Mouse (Mus musculus) limb, embryonic 14.5 days (tissue): Measurements from ENCODE around the gene Gm49711. TPM values are rescaled to one million over a fixed set of nuclear protein-coding genes. Genes with fewer than 3 reads are reported as not detected.

Source experiments
- ATAC-seq: fragments of 200-750 bp; cut with Nextera tagmentation; 2 replicates; pipeline ENCODE4 v1.8.0; 2017; ENCODE audit warnings: low read depth, moderate number of reproducible peaks, moderate TSS enrichment; ENCODE audit not compliant: low FRiP score
- DNase-seq: peaks from one replicate; pipeline ENCODE4 v3.0.0-alpha.2; 2015; ENCODE audit warnings: low spot score
- H3K27ac ChIP-seq: fragments of 300-500 bp; sonication (generic); replicated peaks from 2 replicates; pipeline ENCODE4 v1.5.1; 2014; ENCODE audit warnings: low read depth, mild to moderate bottlenecking, low read length, moderate library complexity, mixed read lengths
- H3K27me3 ChIP-seq: fragments of 300-500 bp; sonication (generic); 2 replicates; pipeline ENCODE4 v1.6.1; 2014; ENCODE audit warnings: low read length, mixed read lengths; ENCODE audit not compliant: control insufficient read depth, insufficient read depth
- H3K36me3 ChIP-seq: fragments of 300-500 bp; sonication (generic); 2 replicates; pipeline ENCODE4 v1.6.1; 2014; ENCODE audit warnings: mild to moderate bottlenecking, low read length, moderate library complexity, mixed read lengths; ENCODE audit not compliant: control insufficient read depth, insufficient read depth
- H3K4me1 ChIP-seq: fragments of 300-500 bp; sonication (generic); 2 replicates; pipeline ENCODE4 v1.6.1; 2014; ENCODE audit warnings: antibody characterized with exemption, low read length, mixed read lengths; ENCODE audit not compliant: control insufficient read depth, insufficient read depth
- H3K4me2 ChIP-seq: fragments of 300-500 bp; sonication (generic); replicated peaks from 2 replicates; pipeline ENCODE4 v1.6.1; 2014; ENCODE audit warnings: low read depth, mild to moderate bottlenecking, low read length, moderate library complexity; ENCODE audit not compliant: severe bottlenecking
- H3K4me3 ChIP-seq: fragments of 300-500 bp; sonication (generic); replicated peaks from 2 replicates; pipeline ENCODE4 v1.5.1; 2014; ENCODE audit warnings: low read length
- H3K9ac ChIP-seq: fragments of 300-500 bp; sonication (generic); 2 replicates; pipeline ENCODE4 v1.6.1; 2014; ENCODE audit warnings: mild to moderate bottlenecking, low read depth, low read length, moderate library complexity; ENCODE audit not compliant: severe bottlenecking
- H3K9me3 ChIP-seq: fragments of 300-500 bp; sonication (generic); 2 replicates; pipeline ENCODE4 v1.6.1; 2016; ENCODE audit warnings: low read length; ENCODE audit not compliant: control insufficient read depth
- POLR2A ChIP-seq: fragments of 200-500 bp; IDR thresholded peaks from 2 replicates; pipeline ENCODE4 v1.8.0; 2012; ENCODE audit warnings: inconsistent platforms, mild to moderate bottlenecking, moderate library complexity, borderline replicate concordance; ENCODE audit not compliant: insufficient read depth, insufficient read length; ENCODE audit errors: extremely low read depth
- WGBS: fragments of 180-500 bp; shearing (Covaris S2); extraction: QIAGEN DNeasy Blood & Tissue Kit; methylation state at CpG from one replicate; pipeline ENCODE4 v1.1.7; 2014; 5-methylcytosine and 5-hydroxymethylcytosine counted together
- polyA plus RNA-seq, 2 experiments: library from polyadenylated mRNA; depleted of rRNA in 1 of 2; stranded (reverse) in 1 of 2; unstranded in 1 of 2; fragments of >200 nt; fragmentation: Nextera tagmentation in 1 of 2; extraction: Ambion mirVana in 1 of 2; gene quantifications; 2 replicates each; pipeline versions ENCODE4 v1.2.1 to v1.2.3; 2012 to 2014

The Gm49711 gene
- polyA plus RNA-seq, 2 experiments = 0.24 TPM; not detected in 1

DNA sequence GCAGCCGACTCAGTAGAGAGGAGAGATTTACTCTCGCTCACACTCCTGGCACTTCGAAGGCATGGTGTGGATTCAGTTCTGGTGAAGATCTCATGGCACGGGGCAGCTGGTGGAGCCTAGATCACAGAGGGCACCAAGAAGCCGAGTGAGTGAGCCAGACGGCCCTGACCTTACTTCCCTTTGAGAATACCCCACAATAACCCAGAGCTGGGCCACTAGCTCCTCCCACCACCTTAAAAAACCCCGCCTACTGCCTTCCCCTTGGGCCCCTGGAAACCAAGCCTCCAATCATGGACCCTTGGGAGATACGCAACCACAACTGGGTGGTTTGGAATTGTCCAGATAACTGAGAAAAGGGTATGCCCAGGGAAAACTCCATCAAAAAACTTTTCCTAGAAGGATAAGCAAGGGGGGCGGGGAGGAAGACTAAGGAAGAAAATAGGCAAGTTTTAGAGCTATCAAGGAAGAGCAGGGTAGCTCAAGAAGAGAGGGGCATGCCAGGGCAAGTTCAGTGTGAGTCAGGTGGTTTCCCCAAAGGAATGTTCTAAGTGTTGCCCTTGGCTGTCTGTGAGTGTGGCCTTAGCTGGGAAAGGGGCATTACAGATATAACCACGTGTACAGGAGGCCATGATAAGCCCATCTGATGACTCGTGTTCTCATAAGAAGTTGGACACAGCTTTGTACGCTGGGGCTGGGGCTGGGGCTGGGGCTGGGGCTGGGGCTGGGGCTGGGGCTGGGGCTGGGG, 36.3 kb upstream of the Gm49711 start:
- no peak for TF ChIP-seq POLR2A
- no peak overlapping the region for H3K9ac ChIP-seq
- no peaks in the 10 kb centered on the region for H3K27me3 ChIP-seq
- no peak overlapping the region for H3K4me2 ChIP-seq
- no peaks in the 10 kb centered on the region for H3K9me3 ChIP-seq
- WGBS = 84% methylated on average over 12 of the region's 12 CpGs
- peaks cover 3% of the 10 kb centered on the region; the same call in 1 of the 2 replicates for H3K4me1 ChIP-seq
- no peak for ATAC-seq
- H3K36me3 ChIP-seq = no peaks in the 10 kb centered on the region
- no peak for DNase-seq
- no peak overlapping the region for H3K4me3 ChIP-seq
- no peak overlapping the region for H3K27ac ChIP-seq

DNA sequence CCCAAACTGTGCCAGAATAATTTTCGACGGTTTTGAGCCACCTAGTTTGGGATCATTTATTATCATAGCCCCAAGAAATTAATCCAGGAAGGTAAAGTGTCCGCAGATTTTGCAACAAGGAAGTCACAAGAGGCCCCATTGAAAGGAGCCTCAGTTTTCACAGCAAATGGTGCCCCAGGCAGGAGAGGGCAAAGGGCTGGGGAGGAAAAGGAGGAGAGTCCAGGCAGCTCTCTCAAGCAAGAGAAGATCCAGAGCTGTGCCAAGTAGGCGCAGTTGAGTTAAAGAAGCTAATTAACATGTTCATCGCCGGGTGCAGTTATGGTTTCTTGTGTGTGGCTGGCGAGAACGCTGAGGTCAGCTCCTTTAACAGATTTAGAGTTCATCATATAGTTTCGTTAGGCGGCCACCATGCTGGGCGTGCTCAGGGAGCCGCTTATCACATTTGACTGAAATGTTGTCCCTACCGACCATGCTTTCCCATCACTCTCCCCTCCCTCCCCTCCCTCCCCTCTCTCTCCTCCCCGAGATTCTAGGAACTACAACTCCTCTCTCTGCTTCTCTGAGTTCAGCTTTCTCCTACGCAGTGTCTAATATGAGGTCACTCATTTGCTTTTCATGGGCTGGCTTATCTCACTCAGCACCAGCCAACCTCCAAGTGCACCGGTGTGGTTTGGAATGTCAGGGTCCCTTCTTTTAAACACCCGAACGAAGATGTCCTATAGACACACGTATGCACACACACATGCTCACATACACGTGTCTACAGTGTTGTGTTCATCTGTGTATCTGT, 35.4 kb upstream of the Gm49711 start:
- Histone ChIP-seq H3K9ac (no peak overlapping the region), H3K27me3 (no peaks in the 10 kb centered on the region), H3K9me3 (no peaks in the 10 kb centered on the region), H3K36me3 (no peaks in the 10 kb centered on the region), H3K4me3 (no peak overlapping the region), H3K4me2 (no peak overlapping the region), H3K4me1 (peaks cover 3% of the 10 kb centered on the region; the same call in 1 of the 2 replicates), H3K27ac (no peak overlapping the region)
- 64% methylated on average over 20 of the region's 20 CpGs for whole genome bisulfite sequencing
- no peak for DNase-seq
- no peak for TF ChIP-seq POLR2A
- ATAC-seq = no peak

DNA sequence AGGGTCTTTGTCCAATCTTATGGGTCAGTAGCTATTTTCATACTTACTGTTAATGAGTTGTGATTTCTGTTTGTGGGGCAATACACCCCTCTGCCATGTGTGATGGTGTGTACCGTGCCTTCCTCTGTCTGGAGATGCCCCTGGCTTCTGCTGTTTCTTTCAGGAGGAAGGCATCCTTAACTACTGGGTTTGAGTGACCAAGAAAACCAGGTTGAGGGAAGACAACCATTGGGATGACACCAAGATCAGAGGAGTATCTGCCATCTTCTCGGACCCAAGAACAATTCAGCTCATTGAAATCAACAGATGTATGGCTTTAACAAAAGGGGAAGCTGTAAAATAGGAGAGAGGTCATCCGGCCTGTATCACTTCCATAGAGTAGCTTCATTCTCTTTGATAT, 24.8 kb upstream of the Gm49711 start:
- WGBS = 92% methylated on average over 3 of the region's 3 CpGs
- H3K27ac ChIP-seq = no peak overlapping the region
- H3K9me3 ChIP-seq = no peaks in the 10 kb centered on the region
- no peak overlapping the region for H3K9ac ChIP-seq
- no peaks in the 10 kb centered on the region for H3K27me3 ChIP-seq
- TF ChIP-seq POLR2A = no peak
- no peaks in the 10 kb centered on the region for H3K36me3 ChIP-seq
- DNase-seq (no peak), ATAC-seq (no peak)
- no peak overlapping the region for H3K4me3 ChIP-seq
- H3K4me1 ChIP-seq = no peaks in the 10 kb centered on the region
- H3K4me2 ChIP-seq = no peak overlapping the region

DNA sequence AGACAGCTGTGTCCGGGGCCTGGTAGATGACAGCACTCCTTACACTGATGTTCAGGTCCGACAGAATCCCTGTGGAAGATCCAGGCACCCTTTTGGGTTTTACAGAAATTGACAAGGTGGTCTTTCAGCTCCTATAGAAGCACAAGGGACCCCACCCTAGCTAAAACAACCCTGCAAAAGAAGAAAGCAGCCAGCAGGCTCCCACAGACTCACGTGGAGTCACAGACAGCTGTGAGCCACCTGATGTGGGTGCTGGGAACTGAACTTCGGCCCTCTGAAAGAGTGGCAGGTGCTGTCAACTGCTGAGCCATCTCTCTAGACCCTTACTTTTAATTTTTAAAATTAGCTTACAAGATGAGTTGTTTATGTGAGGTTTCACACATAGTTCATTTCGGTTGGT, 23.4 kb upstream of the Gm49711 start:
- TF ChIP-seq POLR2A = no peak
- 65% methylated on average over 5 of the region's 5 CpGs for WGBS

DNA sequence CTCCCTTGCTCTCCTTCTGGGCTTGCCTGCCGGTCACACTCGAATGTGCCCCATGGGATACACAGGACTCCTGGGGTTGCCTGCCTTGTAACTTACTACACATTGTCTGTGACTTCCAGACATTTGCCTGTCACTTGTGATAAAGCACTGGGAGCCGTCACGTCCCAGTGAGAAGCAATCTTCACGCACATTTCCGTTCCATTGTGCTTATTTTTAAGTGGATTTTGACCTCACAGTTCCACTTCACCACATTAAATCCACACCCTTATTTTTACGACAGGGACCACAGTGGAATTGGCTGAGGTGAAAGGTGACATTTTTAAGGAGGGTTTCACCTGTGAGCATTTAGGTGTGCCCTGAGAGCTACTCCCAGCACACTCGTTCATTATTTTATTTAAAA, 21.4 kb upstream of the Gm49711 start:
- Histone ChIP-seq H3K9ac (no peak overlapping the region), H3K4me3 (no peak overlapping the region), H3K4me2 (no peak overlapping the region), H3K9me3 (no peaks in the 10 kb centered on the region), H3K27me3 (no peaks in the 10 kb centered on the region), H3K4me1 (no peaks in the 10 kb centered on the region), H3K36me3 (no peaks in the 10 kb centered on the region), H3K27ac (no peak overlapping the region)
- WGBS = 60% methylated on average over 8 of the region's 8 CpGs
- DNase-seq = no peak
- TF ChIP-seq POLR2A = no peak
- no peak for ATAC-seq

More for the DNA sequence above, 23.4 kb upstream of the Gm49711 start:
- Histone ChIP-seq H3K36me3 (no peaks in the 10 kb centered on the region), H3K4me2 (no peak overlapping the region), H3K4me1 (no peaks in the 10 kb centered on the region), H3K27ac (no peak overlapping the region), H3K9ac (no peak overlapping the region), H3K4me3 (no peak overlapping the region), H3K27me3 (no peaks in the 10 kb centered on the region), H3K9me3 (no peaks in the 10 kb centered on the region)
- DNase-seq (no peak), ATAC-seq (no peak)
